Mouse (Mus musculus) c-Kit-negative CD71-positive TER-119-positive erythroid progenitor cells, embryonic 14.5 days (primary cell): Measurements from ENCODE around the gene Sgip1.

Experiments used
- DNase-seq: peaks from one replicate; pipeline ENCODE4 v3.0.0-alpha.2; 2013; ENCODE audit warnings: low read depth, low spot score

The Sgip1 gene

DNA sequence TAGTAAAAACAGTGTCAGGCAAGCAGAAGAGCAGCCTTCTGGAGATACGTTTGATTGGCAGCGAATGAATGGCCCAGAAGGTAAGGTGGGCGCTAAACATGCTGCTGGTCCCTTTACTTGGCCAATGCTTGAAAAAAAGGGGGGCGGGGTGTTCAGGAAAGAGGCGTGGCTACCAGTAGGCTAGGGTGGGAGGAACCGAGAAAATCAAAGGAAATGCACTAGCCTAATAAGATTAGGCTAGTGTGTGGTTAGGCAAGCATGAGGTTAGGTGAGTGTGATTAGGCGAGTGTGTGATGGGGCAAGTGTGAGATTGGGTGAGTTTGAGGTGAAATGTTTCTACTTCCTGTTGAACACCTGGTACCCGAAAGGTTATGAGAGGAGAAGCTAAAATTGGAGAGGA, at the start of gene Sgip1:
TSS of gene Sgip1 (plus strand) at position 11 of the 400 bp plus-strand sequence.
- no peak for DNase-seq

DNA sequence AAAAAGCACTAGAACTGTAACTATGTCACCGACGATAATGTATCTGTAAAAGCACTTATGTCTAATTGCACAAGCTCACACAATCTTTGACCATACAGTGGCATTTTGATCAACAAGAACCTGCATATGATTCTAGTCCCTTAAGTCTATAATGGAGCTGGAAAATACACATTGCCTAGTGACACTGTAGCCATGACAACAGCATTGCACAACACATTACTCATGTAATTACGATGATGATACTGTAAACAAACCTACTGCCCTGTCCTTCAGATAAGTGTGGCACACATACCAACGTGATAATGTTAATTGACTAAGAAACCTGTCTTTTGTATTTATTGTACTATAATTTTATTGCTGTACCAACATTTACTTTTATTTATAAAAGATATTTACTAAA, 49.7 kb upstream of the Sgip1 start:
- DNase-seq = no peak

DNA sequence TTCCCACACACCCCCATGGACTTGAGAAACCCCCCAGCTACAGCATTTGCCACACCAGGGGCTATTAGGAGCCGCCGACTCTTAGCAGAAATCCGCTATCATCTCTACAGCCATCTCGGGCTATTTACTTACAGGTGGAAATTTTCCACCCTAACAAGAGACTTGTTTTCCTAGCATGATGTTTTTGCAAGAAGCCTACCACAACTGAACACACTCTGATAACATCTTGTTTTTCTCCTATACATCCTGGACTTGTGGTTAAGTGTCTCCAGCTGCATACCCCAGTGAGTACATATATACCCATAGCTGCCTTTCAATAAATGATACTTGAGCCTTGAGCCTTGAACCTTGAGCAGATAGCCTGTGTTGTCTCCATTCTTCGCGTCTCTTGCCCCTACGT, 43.1 kb upstream of the Sgip1 start:
- no peak for DNase-seq

DNA sequence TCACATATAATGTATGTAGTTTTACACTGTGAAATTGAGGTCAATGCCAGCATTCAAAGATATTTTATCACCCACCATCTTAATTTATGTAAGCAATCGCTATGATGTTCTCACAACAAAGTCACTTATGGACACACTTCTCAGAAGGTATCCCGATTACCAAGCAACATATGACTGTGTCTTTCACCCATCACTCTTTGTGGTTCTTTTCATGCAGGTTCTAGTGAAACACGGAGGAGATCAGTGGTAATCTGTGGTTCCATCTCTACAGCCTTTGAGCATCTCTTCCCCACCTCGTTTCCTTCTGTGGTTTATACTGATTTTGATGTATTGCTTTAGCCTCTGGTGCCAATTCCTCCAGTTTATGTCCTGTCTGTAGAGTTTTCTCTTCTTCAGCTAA, 29.4 kb upstream of the Sgip1 start:
- no peak for DNase-seq

DNA sequence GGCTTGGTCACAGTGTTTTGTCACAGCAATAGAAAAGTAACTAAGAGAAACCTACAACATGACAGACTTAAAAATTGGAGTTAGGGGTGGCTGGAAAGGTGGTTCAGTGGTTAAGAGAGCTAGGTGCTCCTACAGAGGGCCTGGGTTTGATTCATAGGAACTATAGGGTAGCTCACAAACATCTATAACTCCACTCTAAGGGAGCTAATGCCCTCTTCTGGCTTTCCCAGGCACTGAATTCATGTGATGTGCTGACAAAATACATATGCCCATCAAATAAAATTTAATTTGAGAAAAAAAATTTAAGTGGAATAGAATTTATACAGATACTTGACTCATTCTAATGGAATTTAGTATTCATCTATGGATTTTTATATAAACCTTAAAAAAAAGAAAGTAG, 25.6 kb upstream of the Sgip1 start:
- DNase-seq = no peak

DNA sequence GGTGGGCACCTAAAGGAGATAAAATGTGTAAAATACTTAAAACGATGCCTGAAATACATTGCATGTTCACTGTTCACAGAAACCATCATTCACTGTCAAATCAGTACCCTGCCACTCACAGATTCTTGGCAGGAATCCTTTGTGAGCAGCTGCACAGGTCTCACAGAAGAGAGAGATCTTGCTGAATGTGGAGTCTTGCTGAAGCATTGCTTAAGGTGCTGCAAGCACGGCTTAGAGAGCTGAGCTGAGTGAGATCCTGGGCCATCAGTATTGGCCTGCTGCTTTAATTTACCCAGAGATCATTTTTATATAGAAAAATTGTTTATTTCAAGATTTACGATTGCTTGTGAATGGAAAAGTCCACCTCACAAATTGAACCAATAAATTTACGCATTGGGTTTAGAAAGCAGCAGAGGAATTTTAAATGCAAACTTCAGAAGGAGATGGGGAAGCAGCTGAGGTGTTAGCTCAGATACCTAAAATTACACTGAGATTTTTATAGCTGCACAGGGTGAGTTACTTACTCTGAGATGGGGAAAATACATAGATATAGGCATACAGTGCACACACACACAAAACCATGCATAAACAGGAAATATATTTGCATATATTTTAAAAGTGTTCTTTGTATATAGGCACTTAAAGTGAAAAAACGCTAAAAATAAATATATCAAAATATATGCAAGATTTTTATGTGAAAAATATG, 23.8 kb upstream of the Sgip1 start:
- no peak for DNase-seq

DNA sequence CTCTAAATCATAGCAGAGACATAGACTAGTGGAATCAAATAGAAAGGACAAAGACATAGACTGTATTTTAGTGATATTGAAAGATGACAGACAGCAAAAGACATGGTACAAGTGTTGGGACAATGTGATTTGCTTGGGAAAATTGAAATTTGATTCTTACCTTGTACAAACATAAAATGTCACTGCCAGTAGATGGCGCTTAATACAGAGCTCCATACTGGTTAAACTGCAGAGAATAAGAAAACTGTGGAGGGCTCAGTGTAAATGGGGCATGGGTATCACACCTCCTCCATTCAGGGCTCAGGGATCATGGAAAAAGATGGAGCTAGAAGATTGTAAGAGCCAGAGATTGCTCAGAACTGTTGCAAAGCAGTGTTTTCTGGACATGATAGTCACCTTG, 21.6 kb upstream of the Sgip1 start:
- DNase-seq = no peak

DNA sequence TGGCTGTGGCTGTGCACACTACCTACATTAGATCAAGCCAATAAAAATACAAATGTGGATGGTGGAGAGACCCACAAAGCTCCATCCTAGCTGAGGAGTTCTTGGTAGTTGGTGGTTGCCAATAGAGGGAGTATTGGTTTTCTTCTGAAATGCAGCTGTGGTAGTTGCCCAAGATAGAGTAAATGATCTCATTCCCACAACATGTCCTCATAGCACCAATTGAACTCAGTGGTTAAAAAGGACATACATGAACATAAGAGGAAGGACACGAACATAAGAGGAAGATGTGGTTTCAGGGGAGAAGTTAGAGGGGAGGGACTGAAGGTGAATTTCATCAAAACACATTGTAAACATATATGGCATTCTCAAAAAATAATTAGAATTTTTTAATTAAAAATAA, 21.1 kb upstream of the Sgip1 start:
- DNase-seq = no peak

DNA sequence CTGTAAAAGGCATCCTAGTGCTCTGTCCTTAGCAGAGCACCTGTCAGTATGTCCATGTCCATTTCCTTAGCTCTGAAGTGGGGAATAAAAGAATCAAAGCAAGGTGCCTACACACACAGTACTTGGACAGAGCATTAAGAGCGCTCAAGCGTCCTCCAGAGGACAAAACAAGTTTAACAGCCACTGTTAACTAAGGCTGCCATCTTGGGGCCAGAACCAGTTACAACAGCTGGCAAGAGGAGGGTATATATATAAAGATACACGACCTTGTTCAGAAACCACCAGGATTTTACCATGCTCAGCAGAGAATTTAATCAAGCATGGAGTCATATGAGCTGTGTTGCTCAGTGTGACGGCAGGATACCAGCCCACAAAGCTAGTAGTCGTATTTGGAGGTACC, 16.7 kb upstream of the Sgip1 start:
- DNase-seq = no peak

DNA sequence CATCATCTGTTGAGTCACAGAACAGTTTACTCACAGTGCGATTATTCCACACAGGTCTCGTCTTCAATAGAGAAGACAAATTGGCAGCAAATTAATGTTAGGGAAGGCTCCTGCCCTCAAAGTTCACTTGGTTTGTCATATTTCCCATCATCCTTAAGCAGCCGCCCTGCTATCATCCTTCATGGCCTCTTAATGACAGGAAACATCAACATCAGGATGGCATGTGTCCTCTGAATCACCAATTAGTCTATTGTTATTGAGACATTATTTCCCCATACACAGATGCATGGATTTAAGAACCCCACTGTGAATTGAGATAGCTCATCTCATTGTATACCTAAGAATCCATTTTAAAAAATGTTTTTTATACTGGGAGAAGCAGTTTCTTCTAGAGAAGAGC, 10.1 kb upstream of the Sgip1 start:
- DNase-seq = no peak

DNA sequence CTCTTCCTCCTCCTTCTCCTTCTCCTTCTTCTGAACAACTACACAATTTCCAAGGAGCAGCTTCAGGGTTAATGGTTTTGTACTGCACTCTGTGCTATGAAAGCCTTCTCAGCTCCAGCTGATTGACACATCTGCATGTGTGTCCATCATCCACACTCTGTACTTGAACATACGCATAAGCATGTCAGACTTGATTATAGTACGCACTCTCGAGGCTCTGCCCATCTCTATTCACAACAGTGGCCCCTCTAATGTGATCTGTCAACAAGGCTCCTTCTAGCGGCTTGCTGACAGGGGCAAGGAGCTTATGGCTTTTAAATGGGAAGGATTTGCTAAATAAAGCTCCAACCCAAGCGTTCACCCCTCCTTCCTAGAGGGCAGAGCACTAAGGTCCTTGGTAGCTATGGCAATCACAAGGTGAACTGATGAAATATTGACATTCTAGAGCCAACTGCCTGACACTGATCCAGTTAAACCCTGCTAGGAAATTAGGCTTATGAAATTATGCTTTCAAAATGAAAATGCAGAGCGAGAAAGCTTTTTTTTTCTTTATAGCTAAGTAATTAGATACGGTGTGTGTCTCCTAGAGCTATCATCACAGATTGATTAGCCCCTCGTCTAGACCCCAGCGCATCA, 7.0 kb upstream of the Sgip1 start:
- DNase-seq = no peak

DNA sequence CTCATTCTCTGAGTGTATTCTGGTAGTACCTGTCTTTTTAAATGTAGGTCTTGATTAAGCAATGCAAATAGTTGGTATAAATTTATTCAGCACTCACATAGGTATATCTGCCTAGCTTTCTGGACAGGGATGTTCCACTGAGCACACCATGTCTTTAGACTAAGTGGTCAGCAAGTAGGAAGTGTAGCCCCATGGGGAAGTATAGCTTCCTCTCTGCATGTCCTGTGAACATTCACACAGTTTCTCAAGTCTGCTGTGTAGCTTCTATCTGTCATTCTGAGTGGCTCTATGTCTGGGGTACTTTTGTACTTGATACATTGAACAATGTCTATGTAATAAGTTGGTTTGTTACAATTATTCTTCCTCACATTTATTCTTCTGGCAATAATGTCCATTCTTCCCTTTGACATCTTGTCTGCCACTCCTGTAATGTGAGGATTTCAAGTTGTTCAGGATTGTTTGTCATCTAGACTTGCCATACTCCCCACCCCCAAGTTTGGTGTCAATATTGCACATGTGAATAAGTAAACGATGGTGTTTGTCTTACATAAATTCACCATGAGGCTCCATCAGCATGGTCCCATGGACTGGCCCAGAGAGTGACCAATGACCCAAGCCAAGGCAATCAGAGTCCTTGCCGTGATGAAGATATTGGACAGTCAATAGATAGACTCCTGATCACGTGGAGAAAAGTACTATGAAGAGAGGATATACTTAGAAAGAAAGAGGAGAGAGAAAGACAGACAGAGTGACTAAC, 12.4 kb downstream of the Sgip1 start:
- no peak for DNase-seq

DNA sequence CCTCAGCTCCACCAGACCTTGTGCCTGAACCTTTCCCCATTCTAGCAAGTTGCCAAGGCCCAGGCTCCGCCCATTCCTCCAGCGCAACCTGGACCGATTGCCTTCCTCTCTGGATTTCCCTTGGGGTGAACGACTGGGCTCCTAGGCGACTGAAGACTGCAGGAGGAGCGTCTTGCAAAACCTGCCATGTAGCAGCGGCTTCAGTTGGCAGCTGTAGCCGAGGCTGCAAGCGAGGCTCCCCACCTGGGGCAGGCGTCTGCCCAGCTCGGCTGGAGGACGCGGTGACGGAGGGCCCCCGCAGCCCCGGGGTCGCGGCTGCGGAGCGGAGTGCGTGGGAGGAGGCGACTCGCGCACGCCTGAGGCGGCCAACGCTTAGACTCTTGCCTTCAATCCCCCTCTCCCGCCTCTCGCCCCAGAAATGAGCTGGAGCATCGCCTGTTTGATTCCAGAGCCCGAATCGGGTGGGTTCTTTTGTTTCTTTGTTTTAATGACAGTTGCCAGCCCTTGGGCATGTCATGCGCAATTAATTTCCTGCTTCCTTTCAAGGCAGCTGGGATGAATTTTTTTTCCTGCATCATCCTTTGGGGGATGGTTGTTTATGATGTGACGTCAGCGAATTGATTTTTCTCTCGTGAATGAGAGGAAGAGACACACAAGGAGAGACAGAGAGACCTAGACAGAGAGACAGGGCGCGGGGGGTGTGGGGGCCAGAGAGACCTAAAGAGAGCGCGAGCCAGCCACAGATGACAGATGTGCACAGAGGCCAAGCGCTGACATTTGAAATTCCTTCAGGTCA, 18.2 kb downstream of the Sgip1 start:
- no peak for DNase-seq

DNA sequence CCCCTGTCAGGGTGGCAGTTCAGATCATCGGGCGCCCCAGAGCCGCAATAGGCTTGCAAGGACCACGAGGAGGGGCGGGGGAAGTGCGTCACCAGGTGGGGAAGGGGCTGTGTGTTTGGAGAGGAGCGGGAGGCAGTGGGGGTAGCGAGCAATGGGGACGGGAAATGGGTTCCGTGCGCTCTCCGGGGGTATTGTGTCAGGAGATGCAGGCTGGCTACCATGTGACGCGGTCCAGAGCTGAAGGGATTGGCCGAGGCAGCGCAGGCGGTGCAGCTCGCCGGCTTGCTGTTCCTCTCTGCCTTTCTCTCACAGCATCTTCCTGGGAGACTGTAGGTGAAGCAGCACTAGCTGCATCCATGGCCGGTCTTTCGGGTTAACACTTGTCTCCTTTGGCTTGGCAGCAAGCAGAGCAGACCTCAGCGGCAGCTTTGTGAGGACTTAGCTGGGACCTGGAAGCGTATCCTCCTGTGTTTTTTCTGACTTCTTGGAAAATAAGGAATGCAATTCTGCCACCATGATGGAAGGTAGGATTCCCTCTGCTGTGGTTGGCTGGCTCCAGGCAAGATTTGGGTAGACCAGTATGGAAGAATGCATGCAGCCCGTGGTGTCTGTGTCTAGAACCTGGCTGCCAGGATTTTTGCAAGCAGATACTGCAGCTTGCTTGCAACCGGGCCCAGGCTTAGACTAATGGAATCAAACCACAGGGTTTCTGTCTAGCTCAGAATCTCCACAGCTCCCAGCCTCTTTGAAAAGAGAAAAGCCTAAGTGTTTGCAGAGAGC, 19.1 kb downstream of the Sgip1 start:
- no peak for DNase-seq

DNA sequence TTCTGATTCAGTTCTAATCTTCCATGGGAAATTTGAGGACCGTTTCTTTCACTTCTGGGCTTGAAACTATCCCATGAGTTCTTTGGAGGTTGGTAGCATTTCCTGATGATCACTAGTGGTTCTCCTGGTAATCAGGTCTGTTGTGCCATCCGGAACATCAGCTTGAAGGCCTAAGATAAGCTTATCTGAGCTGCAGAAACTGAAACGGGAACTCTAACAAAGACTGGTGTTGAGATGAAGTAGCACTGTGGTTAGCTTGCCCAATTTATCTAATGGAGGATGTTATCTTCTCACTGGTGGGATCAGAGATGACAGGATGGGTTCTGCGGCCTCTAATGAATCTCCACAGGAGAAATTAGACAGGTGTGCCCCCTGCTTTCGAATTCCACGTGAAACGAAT, 21.0 kb downstream of the Sgip1 start:
- no peak for DNase-seq

DNA sequence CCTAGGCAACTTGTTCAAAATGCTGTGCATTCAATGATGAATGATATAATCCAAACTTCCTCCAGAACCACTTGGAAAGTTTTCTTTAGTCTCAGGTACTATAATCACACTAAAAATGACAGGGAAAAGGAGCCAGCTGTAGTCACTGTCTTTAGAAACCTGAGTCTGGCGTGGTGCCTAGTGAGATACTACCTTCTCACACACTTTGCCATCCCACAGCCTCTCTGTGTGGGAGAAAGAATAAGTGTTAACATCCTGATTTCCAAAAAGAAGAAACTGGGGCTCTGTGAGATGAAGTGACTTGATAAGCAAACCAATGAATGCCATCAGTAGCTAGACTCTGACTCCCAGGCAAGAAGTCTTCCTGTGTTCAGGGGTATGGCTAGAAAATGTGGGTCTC, 28.0 kb downstream of the Sgip1 start:
- DNase-seq = no peak

DNA sequence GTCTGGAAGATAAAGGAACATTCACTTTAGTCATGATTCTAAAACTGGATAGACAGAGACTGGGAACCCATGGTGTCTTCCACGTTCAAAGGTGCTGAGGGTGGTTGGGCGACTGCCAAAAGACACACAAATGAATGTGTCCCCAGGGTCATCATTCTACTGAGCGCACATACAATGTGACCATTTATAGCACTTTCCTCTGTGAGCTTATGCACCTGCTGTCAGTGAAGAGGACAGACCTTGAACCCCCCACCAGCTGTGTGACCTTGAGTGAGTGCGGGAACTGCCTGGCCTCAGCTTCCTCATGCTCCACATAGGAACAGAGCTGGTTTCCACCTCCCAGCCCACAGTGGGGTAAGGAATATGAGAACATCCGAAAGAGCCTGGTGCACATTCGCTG, 28.8 kb downstream of the Sgip1 start:
- DNase-seq = no peak

DNA sequence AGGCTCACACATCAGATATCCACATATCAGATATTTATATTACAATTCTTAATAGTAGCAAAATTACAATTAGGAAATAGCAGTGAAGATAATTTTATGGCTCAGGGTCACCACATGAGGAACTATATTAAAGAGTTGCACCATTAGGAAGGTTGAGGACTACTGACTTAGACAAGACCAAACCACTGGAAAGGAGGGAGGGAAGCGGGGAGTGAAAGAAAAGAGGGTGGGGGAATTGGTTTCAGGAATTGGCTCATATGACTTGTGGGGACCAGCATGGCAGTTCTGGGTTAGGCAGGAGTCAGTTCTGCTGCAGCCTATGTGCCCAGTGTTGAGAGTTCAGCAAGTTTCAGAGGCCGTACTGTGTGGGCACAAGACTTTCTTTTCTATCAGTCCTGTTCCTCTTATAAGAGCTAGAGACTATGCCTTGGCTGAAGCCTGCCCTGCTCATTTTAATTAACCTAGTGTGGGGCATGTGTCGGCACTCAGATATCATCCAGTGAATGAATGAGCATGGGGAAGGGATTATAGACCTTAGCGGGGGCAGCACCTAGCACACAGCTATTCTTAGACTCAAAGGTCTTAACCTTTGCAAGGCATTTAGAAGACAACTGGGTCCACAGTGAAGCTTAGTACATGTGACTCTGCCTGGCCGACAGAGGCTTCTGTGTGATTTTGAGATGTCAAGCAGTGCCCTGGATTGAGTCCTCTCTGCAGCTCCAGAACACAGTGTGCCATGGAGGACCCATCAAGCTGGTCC, 30.7 kb downstream of the Sgip1 start:
- DNase-seq = no peak

DNA sequence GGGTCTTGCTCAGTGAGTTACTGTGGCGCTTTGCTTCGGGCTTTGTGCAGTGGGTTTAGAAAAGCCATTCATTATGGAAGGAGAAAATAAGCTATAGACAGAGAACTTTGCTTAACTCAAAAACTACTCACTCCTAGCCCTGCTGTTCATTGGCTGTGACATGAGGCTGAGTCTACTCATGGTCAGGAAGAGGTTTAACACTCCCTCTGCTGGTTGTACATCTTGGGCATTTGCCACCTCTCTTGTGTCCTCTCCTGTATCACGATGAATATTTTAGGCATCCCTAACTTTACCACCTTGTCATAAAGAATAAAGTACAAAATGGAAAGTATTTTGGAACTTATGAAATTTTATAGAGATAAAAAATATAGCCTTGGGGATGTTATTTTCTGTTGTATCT, 32.1 kb downstream of the Sgip1 start:
- no peak for DNase-seq

DNA sequence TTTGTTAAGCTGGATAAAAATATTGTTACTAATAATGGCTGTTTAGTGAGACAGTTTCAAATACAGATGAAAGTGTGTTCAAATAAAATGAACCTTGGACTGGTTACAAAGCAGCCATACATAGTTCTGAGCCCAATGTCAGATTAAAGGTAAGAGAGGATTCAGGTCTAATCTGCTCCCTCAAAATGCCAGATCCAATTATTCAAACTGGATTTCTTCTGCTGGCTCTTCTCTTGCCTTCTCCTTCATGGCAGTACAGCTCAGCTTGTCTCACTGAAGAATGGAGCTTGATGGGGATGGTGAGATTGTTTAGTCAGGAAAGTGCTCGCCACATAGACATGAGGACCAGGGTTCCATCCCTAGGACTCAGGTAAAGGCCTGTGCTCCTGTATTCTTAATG, 32.7 kb downstream of the Sgip1 start:
- no peak for DNase-seq

DNA sequence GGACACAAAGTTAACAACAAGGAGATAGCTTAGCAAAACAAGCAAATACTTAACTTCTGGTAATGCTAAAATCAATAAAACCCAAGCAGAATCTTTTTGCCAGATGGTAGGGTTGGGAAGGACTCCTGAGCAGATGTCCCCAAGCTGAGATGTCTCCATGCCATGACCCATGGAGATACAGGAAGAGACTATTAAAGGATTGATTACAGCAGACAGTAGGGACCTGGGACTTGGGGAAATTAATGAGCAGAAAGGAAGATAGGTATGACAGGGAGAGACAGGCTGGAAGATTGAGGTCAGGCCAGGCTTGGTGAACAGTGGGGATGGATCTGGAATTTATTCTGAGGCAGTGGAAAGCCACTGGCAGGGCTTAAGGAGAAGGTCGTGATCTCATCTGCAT, 33.5 kb downstream of the Sgip1 start:
- DNase-seq = no peak
